Mouse (Mus musculus) kidney, postnatal 0 days (tissue): ENCODE data around the gene Mrvi1. TPM values are rescaled to one million over a fixed set of nuclear protein-coding genes. Genes with fewer than 3 reads are reported as not detected.

Experiments
- ATAC-seq: fragments of 200-750 bp; cut with Nextera tagmentation; replicated peaks from 2 replicates; pipeline ENCODE4 v1.8.0; 2017; ENCODE audit warnings: low read depth, moderate number of reproducible peaks, moderate TSS enrichment, moderate library complexity; ENCODE audit not compliant: low FRiP score
- DNase-seq: peaks from one replicate; pipeline ENCODE4 v3.0.0-alpha.2; 2016; ENCODE audit warnings: low spot score
- H3K27ac ChIP-seq: fragments of 300-500 bp; sonication (generic); 2 replicates; pipeline ENCODE4 v1.5.1; 2014; ENCODE audit warnings: mild to moderate bottlenecking
- H3K27me3 ChIP-seq: fragments of 300-500 bp; sonication (generic); 2 replicates; pipeline ENCODE4 v1.6.1; 2014; ENCODE audit warnings: low read length, mixed read lengths; ENCODE audit not compliant: insufficient read depth
- H3K36me3 ChIP-seq: fragments of 300-500 bp; sonication (generic); 2 replicates; pipeline ENCODE4 v1.6.1; 2014; ENCODE audit warnings: low read length, mixed read lengths; ENCODE audit not compliant: insufficient read depth
- H3K4me1 ChIP-seq: fragments of 300-500 bp; sonication (generic); replicated peaks from 2 replicates; pipeline ENCODE4 v1.6.1; 2014; ENCODE audit warnings: antibody characterized with exemption, low read length, mixed read lengths; ENCODE audit not compliant: insufficient read depth
- H3K4me2 ChIP-seq: fragments of 300-500 bp; sonication (generic); 2 replicates; pipeline ENCODE4 v1.6.1; 2014; ENCODE audit warnings: mild to moderate bottlenecking, low read length, moderate library complexity, mixed read lengths
- H3K4me3 ChIP-seq: fragments of 300-500 bp; sonication (generic); replicated peaks from 2 replicates; pipeline ENCODE4 v1.5.1; 2014; ENCODE audit warnings: low read depth, low read length
- H3K9ac ChIP-seq: fragments of 300-500 bp; sonication (generic); 2 replicates; pipeline ENCODE4 v1.6.1; 2014; ENCODE audit warnings: low read depth, low read length
- H3K9me3 ChIP-seq: fragments of 300-500 bp; sonication (generic); replicated peaks from 2 replicates; pipeline ENCODE4 v1.6.1; 2016; ENCODE audit warnings: low read length, inconsistent platforms, mixed read lengths
- CTCF ChIP-seq: IDR thresholded peaks from 2 replicates; pipeline ENCODE4 v1.5.1; 2016; ENCODE audit warnings: antibody characterized with exemption, low read depth, mild to moderate bottlenecking, moderate library complexity
- WGBS: fragments of 180-500 bp; shearing (Covaris S2); extraction: QIAGEN DNeasy Blood & Tissue Kit; methylation state at CpG from one replicate; pipeline ENCODE4 v1.1.7; 2014; 5-methylcytosine and 5-hydroxymethylcytosine counted together
- polyA plus RNA-seq: library from polyadenylated mRNA; unstranded; fragments of >200 nt; fragmentation: Nextera tagmentation; extraction: Ambion mirVana; gene quantifications from 2 replicates; pipeline ENCODE4 v1.2.1, GENCODE M21; 2015

Mrvi1 gene
- polyA plus RNA-seq, 1 experiment from 2014 or later = 9.5 TPM

GRCm38 (mm10) chr7:110955576-110955975 lies 26.7 kb downstream of the Mrvi1 start:
- ATAC-seq = no peak
- no peak for TF ChIP-seq CTCF
- H3K27me3 ChIP-seq = no peaks in the 10 kb centered on the region
- H3K36me3 ChIP-seq = no peaks in the 10 kb centered on the region
- no peak overlapping the region for H3K4me2 ChIP-seq
- no peaks in the 10 kb centered on the region for H3K9me3 ChIP-seq
- peaks cover 6% of the 10 kb centered on the region; the same call in 1 of the 2 replicates for H3K4me1 ChIP-seq
- no peak overlapping the region for H3K9ac ChIP-seq
- DNase-seq = no peak
- 45% methylated on average over 2 of the region's 2 CpGs for WGBS
- H3K4me3 ChIP-seq = no peak overlapping the region
- no peak overlapping the region for H3K27ac ChIP-seq

GRCm38 (mm10) chr7:110954072-110954858 lies 28.0 kb downstream of the Mrvi1 start:
- no peaks in the 10 kb centered on the region for H3K27me3 ChIP-seq
- no peak overlapping the region for H3K4me3 ChIP-seq
- ATAC-seq (no peak), DNase-seq (no peak)
- H3K36me3 ChIP-seq = no peaks in the 10 kb centered on the region
- H3K27ac ChIP-seq = no peak overlapping the region; the same call in 1 of the 2 replicates
- H3K4me1 ChIP-seq = peaks cover 6% of the 10 kb centered on the region; the same call in 1 of the 2 replicates
- TF ChIP-seq CTCF = no peak
- H3K4me2 ChIP-seq = no peak overlapping the region
- no peaks in the 10 kb centered on the region for H3K9me3 ChIP-seq
- 84% methylated on average over 6 of the region's 6 CpGs for WGBS
- H3K9ac ChIP-seq = no peak overlapping the region

- Histone ChIP-seq H3K9ac (no peak overlapping the region), H3K36me3 (no peaks in the 10 kb centered on the region), H3K4me1 (peaks cover 6% of the 10 kb centered on the region; the same call in 1 of the 2 replicates), H3K27me3 (no peaks in the 10 kb centered on the region), H3K27ac (peak overlapping the region; percentile 62), H3K4me3 (no peak overlapping the region), H3K9me3 (no peaks in the 10 kb centered on the region), H3K4me2 (no peak overlapping the region)
- no peak for TF ChIP-seq CTCF
- ATAC-seq (no peak; the same call in 1 of the 2 replicates), DNase-seq (peak; percentile 88)
- WGBS = 48% methylated on average over 1 of the region's 1 CpGs
Observed at GRCm38 (mm10) chr7:110953210-110953609, 29.1 kb downstream of the Mrvi1 start.

GRCm38 (mm10) chr7:110950621-110950925 lies 31.7 kb downstream of the Mrvi1 start:
- no peaks in the 10 kb centered on the region for H3K27me3 ChIP-seq
- no peak for DNase-seq
- no peaks in the 10 kb centered on the region for H3K36me3 ChIP-seq
- no peak overlapping the region for H3K4me3 ChIP-seq
- H3K9ac ChIP-seq = no peak overlapping the region
- H3K4me2 ChIP-seq = no peak overlapping the region
- no peak for TF ChIP-seq CTCF
- H3K4me1 ChIP-seq = no peaks in the 10 kb centered on the region
- H3K27ac ChIP-seq = no peak overlapping the region
- ATAC-seq = no peak
- H3K9me3 ChIP-seq = no peaks in the 10 kb centered on the region

- Histone ChIP-seq H3K4me2 (no peak overlapping the region), H3K9me3 (no peaks in the 10 kb centered on the region), H3K27me3 (no peaks in the 10 kb centered on the region), H3K4me1 (no peaks in the 10 kb centered on the region), H3K27ac (no peak overlapping the region), H3K36me3 (no peaks in the 10 kb centered on the region), H3K4me3 (no peak overlapping the region), H3K9ac (no peak overlapping the region)
- ATAC-seq (no peak), DNase-seq (no peak)
- 74% methylated on average over 13 of the region's 13 CpGs for WGBS
- no peak for TF ChIP-seq CTCF
Observed at GRCm38 (mm10) chr7:110949785-110950620, 32.3 kb downstream of the Mrvi1 start.

- H3K9ac ChIP-seq = no peak overlapping the region
- TF ChIP-seq CTCF = no peak
- 74% methylated on average over 3 of the region's 3 CpGs for WGBS
- DNase-seq (no peak), ATAC-seq (no peak)
- no peaks in the 10 kb centered on the region for H3K27me3 ChIP-seq
- no peak overlapping the region for H3K4me3 ChIP-seq
- H3K4me1 ChIP-seq = no peaks in the 10 kb centered on the region
- H3K36me3 ChIP-seq = no peaks in the 10 kb centered on the region
- H3K4me2 ChIP-seq = no peak overlapping the region
- no peak overlapping the region for H3K27ac ChIP-seq
- H3K9me3 ChIP-seq = no peaks in the 10 kb centered on the region
Observed at GRCm38 (mm10) chr7:110948579-110948978, 33.7 kb downstream of the Mrvi1 start.
